Mouse (Mus musculus) adrenal gland, postnatal 14 days (tissue): ENCODE measurements around the gene Slc25a41. TPM values are rescaled to one million over a fixed set of nuclear protein-coding genes. Genes with fewer than 3 reads are reported as not detected.

Source experiments
- DNase-seq: peaks from one replicate; pipeline ENCODE4 v3.0.0; 2021; ENCODE audit warnings: mixed read lengths
- total RNA-seq: library from RNA; stranded (reverse); gene quantifications from 2 replicates; pipeline ENCODE4 v1.2.3, GENCODE M21; 2021

The Slc25a41 gene
- total RNA-seq, 1 experiment from 2014 or later = not detected

DNA sequence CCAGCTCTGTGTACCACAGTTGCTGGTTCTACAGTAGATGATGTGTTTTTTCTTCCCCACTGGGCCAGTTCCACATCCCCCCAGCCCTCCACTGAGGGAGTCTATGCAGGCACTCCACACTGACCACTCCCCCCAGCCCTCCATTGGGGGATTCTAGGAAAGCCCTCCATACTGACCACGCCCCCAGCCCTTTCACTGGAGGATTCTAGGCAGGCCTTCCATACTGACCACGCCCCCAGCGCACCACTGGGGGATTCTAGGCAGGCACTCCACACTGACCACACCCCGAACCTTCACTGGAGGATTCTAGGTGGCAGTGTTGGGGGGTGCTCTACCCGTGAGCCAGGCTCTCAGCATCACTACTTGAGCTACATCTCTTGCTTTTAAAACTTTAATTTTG is 6.0 kb upstream of the Slc25a41 start:
- peak; percentile 35 for DNase-seq

GRCm38 (mm10) chr17:57038978-57039377 is 2.5 kb downstream of the Slc25a41 start:
- no peak for DNase-seq

DNA sequence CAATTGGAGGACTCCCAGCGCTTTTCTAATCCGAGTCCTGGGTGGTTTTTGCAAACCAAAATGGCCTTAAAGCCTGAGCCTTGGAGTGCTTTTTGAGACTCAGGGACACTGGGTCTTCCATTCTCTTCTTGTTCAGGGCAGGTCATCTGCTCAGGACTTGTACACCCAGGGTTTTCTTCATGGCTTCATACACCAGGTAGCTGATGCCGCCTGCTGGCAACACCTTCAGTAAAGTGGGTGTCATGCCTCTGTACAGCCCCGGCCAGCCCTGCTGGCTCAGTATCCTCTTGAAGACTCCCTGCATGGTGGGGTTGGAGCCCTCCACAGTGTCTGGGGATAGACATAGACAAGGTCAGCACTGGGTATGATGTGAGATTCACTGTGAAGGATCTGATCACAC is 8.6 kb downstream of the Slc25a41 start:
- DNase-seq = no peak

DNA sequence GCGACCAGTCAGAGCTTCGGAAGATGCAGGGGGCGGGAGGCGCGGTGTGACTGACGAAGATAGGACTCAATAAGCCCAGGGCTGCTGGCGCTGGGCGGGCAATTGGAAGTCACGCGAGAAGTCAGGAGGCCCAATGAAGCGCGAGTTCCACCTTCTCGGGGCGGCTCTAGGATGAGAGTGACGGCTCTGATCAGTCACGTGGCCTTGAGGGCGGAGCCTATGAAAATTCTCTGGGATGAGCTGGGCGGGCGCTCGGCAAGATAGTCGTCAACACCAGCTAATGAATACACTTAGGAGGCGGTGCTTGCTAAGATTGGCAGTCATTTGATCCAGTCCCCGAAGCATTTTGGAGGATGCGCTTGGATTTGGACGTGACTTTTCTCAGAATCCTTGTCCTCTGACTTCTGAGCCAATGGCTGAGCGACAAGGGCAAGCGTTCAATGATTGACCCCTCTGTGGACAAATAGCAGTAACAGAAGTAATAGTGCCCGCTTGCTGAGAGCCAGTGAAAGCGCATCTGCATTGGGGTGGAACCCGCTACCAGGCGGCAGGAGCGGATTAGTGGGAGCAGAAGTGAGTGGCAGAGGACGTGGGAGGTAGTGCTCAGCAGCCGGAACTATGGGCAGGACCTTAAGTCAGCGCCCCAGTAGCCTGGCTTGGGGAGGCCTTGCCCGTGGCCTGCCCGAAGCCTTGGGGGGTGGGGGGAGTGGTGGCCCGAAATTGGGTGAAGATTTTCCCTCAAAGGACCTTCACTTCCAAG is 9.6 kb downstream of the Slc25a41 start:
- DNase-seq = peak; percentile 99

- DNase-seq = peak; percentile 71
Observed at GRCm38 (mm10) chr17:57030931-57031660, 10.4 kb downstream of the Slc25a41 start, which contains the start of gene Khsrp. Gene Khsrp (minus strand): TSS chr17:57031522.

DNA sequence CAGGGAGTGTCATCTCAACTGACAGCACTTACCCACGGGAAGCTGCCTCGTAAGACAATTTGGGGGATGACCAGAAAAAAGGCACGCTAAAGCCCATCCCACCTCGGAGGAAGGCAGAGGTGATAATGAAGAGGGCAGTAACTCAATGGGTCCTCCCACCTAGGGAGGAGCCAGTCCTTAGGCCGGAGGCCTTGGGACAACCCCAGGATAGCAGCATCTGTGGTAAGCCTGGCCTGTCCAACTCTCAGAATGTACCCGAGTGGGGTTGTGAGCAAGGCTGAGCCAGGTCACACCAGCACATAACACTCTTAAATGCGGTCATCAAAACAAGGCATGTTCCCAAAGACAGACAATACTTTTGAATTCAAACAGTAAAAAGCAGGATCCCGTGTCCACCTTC is 11.8 kb downstream of the Slc25a41 start:
- peak; percentile 52 for DNase-seq

DNA sequence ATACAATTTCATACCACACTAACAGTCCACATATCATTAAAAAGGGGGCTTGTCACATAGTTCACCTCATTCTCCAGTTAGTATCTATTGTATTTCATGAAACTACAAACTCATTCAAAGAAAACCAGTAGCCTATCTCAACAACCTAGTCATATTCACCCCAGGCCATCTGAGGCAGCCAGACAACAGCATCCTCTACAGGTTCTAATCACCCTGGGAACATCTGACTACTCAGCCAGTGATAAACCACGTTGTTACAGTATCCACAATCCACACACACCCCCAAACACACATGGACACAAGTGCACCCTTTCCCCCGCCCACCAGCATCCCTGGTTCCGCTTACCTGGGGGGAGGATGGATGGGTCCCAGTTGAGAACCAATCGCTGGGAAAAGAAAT is 14.0 kb downstream of the Slc25a41 start:
- no peak for DNase-seq

DNA sequence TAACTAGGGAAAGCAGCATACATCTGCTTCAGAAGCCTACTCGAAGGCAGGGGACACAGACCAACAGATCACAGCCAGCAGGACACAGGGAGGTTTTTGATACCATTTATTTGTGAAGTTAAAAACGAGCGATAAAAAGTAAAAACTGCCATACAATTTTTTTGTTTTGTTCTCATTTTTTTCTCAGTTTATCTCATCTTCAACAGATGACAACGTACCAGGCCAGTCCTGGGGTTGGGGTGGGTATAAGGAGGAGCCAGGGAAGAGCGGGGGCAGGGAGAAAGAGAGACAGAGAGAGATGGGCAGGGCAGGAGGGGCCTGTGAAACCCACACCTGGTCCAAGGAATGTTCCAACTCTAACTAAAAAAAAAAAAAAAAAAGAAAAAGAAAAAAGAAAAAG is 20.5 kb downstream of the Slc25a41 start:
- no peak for DNase-seq

DNA sequence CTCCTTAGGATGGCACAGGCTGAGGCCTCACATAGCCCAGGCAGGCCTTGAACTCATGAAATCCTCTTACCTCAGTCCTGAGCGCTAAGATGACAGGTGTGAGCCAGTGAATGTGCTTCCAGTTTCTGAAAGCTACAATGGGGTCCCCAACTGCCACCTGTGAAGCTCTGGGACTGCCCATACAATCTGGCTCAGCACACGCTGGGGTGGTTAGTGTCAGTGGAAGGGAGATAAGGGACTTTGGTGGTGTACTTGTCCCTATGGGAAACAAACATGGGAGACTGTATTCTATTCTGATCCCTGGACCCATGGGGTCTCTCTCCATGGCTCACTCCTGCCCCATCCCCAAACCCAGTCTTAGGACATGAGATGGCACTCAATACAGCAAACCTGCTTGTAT is 21.8 kb downstream of the Slc25a41 start:
- DNase-seq = no peak

DNA sequence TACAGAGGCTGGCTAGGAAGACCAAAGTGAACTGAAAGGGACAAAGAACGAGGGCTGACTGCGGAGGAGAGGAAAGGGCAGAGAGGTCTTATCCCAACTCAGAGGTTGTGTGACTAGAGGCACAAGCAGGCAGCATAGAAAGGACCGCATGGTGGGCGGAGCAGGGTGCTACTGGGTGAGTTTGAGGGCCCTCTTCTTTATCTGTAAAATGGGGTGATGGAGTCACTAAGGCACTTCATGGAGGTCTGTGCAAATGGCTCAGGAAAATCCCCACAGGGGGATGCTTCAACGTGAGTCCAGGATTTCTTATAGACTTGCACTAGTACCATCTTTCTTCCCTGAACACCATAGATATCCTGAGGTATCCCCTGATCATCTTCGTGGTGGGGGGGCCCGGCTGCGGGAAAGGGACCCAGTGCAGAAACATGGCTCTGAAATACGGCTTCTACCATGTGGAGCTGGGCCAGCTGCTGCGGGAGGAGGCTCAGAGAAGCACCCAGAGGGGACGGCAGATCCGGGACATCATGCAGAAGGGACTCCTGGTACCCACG is 29.1 kb downstream of the Slc25a41 start:
- DNase-seq = no peak

GRCm38 (mm10) chr17:57011236-57012141 is 30.0 kb downstream of the Slc25a41 start, which contains the start of the genes Gtf2f1 and Gm17949:
Gene Gtf2f1 (minus strand): TSS chr17:57011288.
Gene Gm17949 (plus strand): TSS chr17:57011469.
- DNase-seq = peak; percentile 96

DNA sequence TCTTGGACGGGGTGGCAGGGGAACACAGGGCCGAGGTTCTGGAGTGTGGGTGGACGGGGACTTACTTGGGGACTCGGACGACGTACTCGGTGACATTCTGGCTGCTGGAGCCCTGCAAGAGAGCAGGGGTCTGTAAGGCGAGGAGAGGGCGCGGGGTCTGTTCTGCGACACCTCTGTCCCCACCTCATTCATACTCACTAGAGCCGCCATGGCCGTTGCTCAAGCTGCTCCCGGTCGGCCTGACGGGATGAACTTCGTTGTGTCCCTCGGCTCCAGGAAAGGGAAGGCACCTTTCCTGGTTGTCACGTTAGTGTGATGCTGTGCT is 30.6 kb downstream of the Slc25a41 start:
- DNase-seq = peak; percentile 40

DNA sequence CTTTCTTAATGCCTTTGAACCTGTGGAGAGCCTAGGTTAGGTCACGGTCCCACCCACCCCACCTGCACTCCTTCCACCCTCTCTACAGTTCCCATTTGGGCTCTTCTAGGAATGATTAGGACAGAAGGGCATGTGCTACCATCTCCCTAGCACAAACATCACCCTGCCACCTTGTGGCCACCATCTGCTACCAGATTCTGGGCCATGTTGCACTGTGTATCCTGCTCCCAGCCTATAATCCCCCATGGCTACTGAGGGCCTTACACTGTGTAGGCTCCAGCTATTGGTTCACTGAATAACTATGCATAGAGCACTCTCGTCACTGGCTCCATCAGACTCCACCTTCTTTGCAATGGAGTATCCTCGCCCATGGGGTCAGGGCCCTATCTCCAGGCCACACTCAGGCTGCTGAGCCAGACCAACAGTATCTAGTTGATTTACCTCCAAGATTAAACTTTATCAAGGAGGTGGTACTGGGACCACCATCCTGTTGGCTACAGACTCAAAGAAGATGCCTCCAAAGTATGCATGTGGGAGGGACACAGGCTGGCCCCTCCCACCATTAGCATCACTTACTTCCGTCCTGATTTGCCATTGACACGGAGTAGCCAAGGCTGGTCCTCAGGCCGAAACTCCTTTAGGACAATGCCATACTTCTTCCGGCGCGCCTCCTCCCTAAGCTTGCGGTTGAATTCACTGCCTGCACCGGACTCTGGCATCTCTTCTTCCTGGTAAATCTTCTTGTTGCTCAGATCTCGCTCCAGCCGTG is 34.1 kb downstream of the Slc25a41 start:
- DNase-seq = peak; percentile 33

DNA sequence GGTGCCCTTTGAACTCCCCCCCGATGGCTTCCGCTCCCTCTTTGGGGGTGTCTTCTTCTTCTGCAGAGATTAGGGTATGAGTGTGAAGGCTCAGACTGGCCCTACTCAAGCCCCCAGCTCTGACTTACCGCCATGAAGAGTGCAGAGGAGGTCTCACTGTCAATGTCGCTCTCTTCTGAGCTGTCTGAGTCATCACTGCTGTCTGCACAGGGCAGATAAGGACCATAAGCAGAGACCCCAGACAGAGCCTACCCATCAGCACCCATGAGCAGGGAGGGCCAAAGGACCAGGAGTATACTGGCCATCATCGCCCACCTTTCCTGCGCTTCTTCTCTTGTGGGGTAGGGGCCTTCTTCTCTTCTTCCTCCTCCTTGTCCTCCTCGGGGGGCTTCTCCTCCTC is 37.5 kb downstream of the Slc25a41 start:
- DNase-seq = no peak

DNA sequence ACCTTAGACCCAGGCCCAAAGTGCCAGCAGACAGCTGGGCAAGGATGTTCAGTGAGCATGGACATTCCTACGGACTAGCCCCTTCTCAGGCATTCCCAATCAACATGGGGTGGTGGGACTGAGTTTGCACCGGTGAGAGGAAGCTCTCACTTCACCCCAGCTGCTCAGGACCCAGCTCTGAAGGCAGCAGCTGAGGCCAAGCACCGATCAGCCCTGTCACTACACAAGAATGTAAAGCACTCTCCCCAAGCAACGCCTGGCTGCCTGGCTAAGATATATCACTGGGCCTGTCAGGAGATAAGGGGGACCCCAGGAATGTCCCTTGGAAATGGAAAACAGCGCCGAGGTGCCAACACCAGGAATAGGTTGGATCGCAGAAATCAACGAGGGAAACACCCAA is 40.2 kb downstream of the Slc25a41 start:
- DNase-seq = peak; percentile 29

DNA sequence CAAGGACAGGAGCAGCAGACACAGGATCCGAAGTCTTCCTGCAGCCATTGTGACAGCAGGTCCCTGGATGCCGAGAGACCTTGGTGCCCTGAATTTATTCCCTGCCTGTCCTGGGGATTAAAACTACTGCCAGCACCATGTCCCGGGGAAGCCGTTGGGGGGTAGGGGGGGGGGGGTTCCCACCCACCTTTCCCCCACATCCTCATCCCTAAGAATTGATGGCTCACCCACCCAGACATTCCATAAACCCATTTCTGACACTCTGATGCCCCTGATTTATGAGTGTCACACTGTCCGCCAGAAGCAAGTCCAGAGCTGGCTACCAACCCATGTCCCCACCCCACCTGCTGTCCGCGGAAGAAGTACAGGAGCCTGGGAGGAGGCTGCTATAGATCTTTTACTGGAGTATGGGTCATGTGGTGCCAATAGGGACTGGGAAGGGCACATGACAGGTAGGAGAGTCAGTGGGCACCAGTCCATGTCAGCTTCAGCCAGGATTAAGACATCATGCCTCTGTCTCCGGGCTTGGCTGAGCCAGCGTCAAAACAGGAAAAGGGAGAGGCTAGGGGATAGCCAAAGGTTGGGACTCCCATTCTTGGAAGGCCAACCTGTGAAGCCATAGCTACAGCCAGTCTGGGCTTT is 41.4 kb downstream of the Slc25a41 start, which contains the start of gene Pspn:
Gene Pspn (minus strand): TSS at position 51 of the 642 bp plus-strand sequence.
- DNase-seq = peak; percentile 46

DNA sequence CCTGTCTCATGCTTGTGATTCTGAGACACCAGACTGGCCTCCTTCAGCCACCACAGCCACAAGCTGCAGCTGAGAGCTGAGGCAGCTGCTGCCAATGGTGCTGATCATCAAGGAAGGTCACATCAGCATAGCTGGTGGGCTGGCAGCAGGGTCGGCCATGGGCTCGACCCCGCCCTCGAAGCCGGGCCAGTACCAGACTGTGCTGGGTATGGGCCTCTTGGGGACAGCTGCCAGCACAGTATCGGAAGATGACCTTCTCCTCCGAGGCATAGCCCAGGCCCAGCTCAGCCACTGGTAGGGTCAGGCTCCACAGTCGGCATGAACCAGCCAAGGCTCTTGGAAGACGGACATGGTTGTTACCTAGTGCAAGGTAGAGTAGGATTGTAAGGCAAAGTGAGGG is 42.0 kb downstream of the Slc25a41 start:
- peak; percentile 63 for DNase-seq

DNA sequence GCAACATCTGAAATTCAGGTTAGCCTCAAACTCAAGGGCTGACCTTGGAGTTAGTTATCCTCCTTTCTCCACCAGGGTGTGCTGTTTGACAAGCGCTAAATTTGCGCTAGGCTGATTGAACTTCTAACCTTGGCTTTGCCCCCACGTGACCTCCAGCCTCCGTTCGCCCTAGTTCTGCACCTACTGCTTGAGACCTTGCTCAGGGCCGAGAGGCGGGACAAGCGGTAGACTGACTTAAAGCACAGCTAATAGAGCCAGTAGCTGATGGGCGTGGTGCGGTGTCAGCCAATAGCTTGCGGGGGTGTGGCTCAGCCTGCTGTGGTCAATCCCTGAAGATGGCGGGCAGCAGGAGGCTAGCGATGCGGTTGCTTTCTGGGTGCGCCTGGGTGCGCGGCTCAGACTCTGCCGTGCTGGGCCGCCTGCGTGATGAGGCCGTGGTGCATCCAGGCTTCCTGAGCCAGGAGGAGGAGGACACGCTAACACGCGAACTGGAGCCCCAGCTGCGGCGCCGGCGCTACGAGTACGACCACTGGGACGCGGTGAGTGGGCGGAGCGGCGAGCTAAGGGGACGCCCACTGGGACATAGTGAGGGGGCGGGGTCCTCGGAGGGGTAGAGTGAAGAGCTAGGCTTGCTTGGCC is 44.3 kb downstream of the Slc25a41 start, which contains the start of gene Alkbh7:
Gene Alkbh7 (plus strand): TSS at position 311 of the 639 bp plus-strand sequence.
- peak; percentile 98 for DNase-seq

DNA sequence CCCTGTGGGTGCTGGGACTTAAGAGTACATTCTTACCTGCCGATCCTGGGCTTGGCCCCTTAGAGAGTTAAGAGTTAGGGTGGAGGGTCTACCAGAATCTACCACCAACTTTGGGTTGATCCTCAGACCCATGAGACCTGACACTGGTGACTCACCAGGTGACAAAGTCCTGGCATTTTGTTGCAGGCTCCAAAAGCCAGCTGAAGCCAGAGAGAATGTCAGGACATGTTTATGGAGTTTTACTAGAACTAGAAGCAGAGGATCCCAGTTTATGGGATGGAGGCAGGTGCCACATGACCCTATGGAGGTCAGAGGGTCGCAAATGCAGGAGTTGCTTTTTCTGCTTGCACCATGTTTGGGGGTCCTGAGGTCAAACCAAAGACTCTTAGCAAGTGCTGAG is 44.9 kb downstream of the Slc25a41 start:
- DNase-seq = peak; percentile 33

- DNase-seq = peak; percentile 57
Observed at GRCm38 (mm10) chr17:56995046-56995445, 46.4 kb downstream of the Slc25a41 start.
